In the genomic region with DNA sequence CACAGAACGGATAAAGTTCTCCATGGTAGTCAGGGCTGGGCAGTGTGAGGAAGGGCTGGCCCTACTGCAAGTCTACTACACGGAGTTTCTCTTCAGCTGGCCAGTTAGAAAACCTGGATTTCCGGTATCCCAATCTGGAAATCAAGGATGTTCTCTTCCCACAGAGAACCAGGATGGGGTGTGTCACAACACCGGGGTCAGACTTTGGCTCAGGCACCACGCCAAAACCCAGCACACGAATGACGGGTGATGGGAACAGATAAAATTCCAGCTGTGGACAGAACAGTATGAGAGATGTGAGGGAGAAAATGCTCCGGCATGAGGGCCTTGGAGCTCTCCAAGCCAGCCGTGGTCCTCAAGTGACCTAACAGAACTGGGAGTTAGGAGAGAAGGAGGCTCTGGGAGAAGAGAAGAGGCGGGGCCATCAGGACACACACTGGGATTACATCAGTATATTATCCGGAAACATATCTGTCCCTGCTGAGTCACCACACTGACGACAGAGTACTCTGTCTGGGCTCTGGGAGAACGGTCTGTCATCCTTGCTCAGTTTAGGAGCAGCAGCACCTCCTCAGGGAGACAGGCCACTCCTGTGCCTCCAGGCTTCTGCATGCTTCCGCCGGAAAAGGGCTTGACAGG, we compare ENCODE assay signal across 11 mouse cellular contexts.
DNase-seq lines count a peak whose midpoint lies in the region; ATAC-seq lines count a peak whose summit lies in the region.
"Had no signal": no experiment of that assay in that cellular context is flagged by ENCODE, and none has a peak within 500 bp of the region (broad histone marks: within the 10 kb centered on the region; RNA-seq: fewer than 3 reads in every experiment).

No protein-coding gene starts in this region.

- no peak overlapping the region for H3K4me3 ChIP-seq in midbrain, embryonic 16.5 days (ENCODE audit: low read depth, low read length)
- H3K4me3 ChIP-seq: forebrain, embryonic 13.5 days; limb, embryonic 12.5 days; neural tube, embryonic 12.5 days had no signal

- no peaks in the 10 kb centered on the region for H3K27me3 ChIP-seq in midbrain, embryonic 16.5 days (ENCODE audit: control insufficient read depth, insufficient read depth, low read depth, low read length)
- H3K27me3 ChIP-seq: forebrain, embryonic 13.5 days; limb, embryonic 12.5 days; neural tube, embryonic 12.5 days had no signal

- 78% methylated on average over 15 of the region's 15 CpGs for WGBS in midbrain, embryonic 16.5 days

- ATAC-seq in megakaryocyte, adult 5-6 weeks (ENCODE audit: poor library complexity, severe bottlenecking), result no peak
- no peak for ATAC-seq in midbrain, embryonic 16.5 days
- ATAC-seq: forebrain, embryonic 13.5 days had no signal

- intact Hi-C loops in gastrocnemius, postnatal 14 days (cut with DNase I; ENCODE audit: low total_unique reads), result no loop called here

- no peaks in the 10 kb centered on the region for H3K36me3 ChIP-seq in midbrain, embryonic 16.5 days (ENCODE audit: control insufficient read depth, insufficient read depth, low read length)
- H3K36me3 ChIP-seq: limb, embryonic 12.5 days; neural tube, embryonic 12.5 days had no signal

- H3K27ac ChIP-seq in midbrain, embryonic 16.5 days (ENCODE audit: low read length), result no peak overlapping the region
- H3K27ac ChIP-seq: forebrain, embryonic 13.5 days; limb, embryonic 12.5 days; neural tube, embryonic 12.5 days had no signal

- H3K4me2 ChIP-seq in midbrain, embryonic 16.5 days (ENCODE audit: low read length), result no peak overlapping the region
- H3K4me2 ChIP-seq: forebrain, embryonic 13.5 days; limb, embryonic 12.5 days; neural tube, embryonic 12.5 days had no signal

- H3K9me3 ChIP-seq in midbrain, embryonic 16.5 days (replicated peaks; ENCODE audit: control insufficient read depth, low read length, poor library complexity, severe bottlenecking), result no peaks in the 10 kb centered on the region
- H3K9me3 ChIP-seq: forebrain, embryonic 13.5 days; limb, embryonic 12.5 days; neural tube, embryonic 12.5 days had no signal

- H3K4me1 ChIP-seq in midbrain, embryonic 16.5 days (ENCODE audit: control insufficient read depth, insufficient read depth, low read length), result peaks cover 9% of the 10 kb centered on the region

- no peak overlapping the region for H3K9ac ChIP-seq in midbrain, embryonic 16.5 days (ENCODE audit: low read depth, low read length)
- H3K9ac ChIP-seq: forebrain, embryonic 13.5 days; limb, embryonic 12.5 days; neural tube, embryonic 12.5 days had no signal

- DNase-seq in frontal cortex, adult 2 months (ENCODE audit: extremely low spot score in 1 of 2, low spot score in 1 of 2), result peak; percentile 27 to 63
- DNase-seq in frontal cortex, postnatal 14 days (ENCODE audit: low spot score in 2 of 2), result no peak
- DNase-seq in 3134 (ENCODE audit: extremely low read depth, insufficient read length, low spot score), result peak; percentile 72
- peak; percentile 32 for DNase-seq in gastrocnemius, postnatal 14 days
- peak; percentile 64 to 82 for DNase-seq in kidney, postnatal 36 days
- DNase-seq in embryo, embryonic 11 days, result no peak

Comparison
In these comparisons a context has a peak if more than half of its experiments do, and no peak if none do; other contexts are left out.
1. DNase-seq: peak in frontal cortex, adult 2 months (2 of 2), 3134 (single experiment), gastrocnemius, postnatal 14 days (single experiment) and kidney, postnatal 36 days (2 of 2); none in frontal cortex, postnatal 14 days (0 of 2) and embryo, embryonic 11 days (single experiment).